Mouse (Mus musculus) liver, embryonic 15.5 days (tissue): Measurements from ENCODE around the gene Slc5a1. TPM values are rescaled to one million over a fixed set of nuclear protein-coding genes. Genes with fewer than 3 reads are reported as not detected.

Experiments
- ATAC-seq: fragments of 200-750 bp; cut with Nextera tagmentation; 2 replicates; pipeline ENCODE4 v1.8.0; 2017; ENCODE audit warnings: moderate number of reproducible peaks, mild to moderate bottlenecking, moderate library complexity; ENCODE audit not compliant: insufficient read depth
- H3K27ac ChIP-seq: fragments of 300-500 bp; sonication (generic); replicated peaks from 2 replicates; pipeline ENCODE4 v1.5.1; 2015; ENCODE audit warnings: mild to moderate bottlenecking, inconsistent platforms
- H3K27me3 ChIP-seq: fragments of 300-500 bp; sonication (generic); 2 replicates; pipeline ENCODE4 v1.6.1; 2015; ENCODE audit warnings: mild to moderate bottlenecking, inconsistent platforms
- H3K36me3 ChIP-seq: fragments of 300-500 bp; sonication (generic); replicated peaks from 2 replicates; pipeline ENCODE4 v1.6.1; 2015; ENCODE audit warnings: moderate library complexity, mild to moderate bottlenecking, inconsistent platforms
- H3K4me1 ChIP-seq: fragments of 300-500 bp; sonication (generic); replicated peaks from 2 replicates; pipeline ENCODE4 v1.6.1; 2015; ENCODE audit warnings: inconsistent platforms
- H3K4me2 ChIP-seq: fragments of 300-500 bp; sonication (generic); 2 replicates; pipeline ENCODE4 v1.6.1; 2015; ENCODE audit warnings: moderate library complexity, mild to moderate bottlenecking, inconsistent platforms
- H3K4me3 ChIP-seq: fragments of 300-500 bp; sonication (generic); replicated peaks from 2 replicates; pipeline ENCODE4 v1.5.1; 2015; ENCODE audit warnings: mild to moderate bottlenecking, inconsistent platforms
- H3K9ac ChIP-seq: fragments of 300-500 bp; sonication (generic); 2 replicates; pipeline ENCODE4 v1.6.1; 2015; ENCODE audit warnings: moderate library complexity, mild to moderate bottlenecking, inconsistent platforms
- H3K9me3 ChIP-seq: fragments of 300-500 bp; sonication (generic); replicated peaks from 2 replicates; pipeline ENCODE4 v1.6.1; 2016; ENCODE audit warnings: inconsistent platforms
- WGBS: fragments of 180-500 bp; shearing (Covaris S2); methylation state at CpG from one replicate; pipeline ENCODE4 v1.1.7; 2015; ENCODE audit warnings: mixed read lengths; ENCODE audit not compliant: insufficient replicate concordance; 5-methylcytosine and 5-hydroxymethylcytosine counted together
- polyA plus RNA-seq: library from polyadenylated mRNA; unstranded; fragments of >200 nt; fragmentation: Nextera tagmentation; extraction: Ambion mirVana; gene quantifications from 2 replicates; pipeline ENCODE4 v1.2.1, GENCODE M21; 2015

Slc5a1 gene
- polyA plus RNA-seq, 1 experiment from 2014 or later, result 0.08 TPM

DNA sequence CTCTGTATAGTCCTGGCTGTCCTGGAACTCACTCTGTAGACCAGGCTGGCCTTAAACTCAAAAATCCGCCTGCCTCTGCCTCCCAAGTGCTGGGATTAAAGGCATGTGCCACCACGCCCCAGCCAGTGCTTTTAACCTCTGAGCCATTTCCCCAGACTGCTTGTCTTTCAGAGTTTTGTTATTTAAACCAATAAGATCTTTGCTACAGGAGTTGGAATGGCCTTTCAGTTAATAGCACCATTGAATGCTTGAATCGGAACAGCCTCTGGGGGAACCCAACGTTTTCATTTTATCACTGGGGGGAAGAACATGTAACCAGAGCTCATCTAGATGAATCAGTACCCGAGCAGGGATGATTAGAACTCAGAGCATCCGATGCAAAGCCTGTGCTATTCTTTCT lies 3.0 kb downstream of the Slc5a1 start:
- no peak for ATAC-seq

DNA sequence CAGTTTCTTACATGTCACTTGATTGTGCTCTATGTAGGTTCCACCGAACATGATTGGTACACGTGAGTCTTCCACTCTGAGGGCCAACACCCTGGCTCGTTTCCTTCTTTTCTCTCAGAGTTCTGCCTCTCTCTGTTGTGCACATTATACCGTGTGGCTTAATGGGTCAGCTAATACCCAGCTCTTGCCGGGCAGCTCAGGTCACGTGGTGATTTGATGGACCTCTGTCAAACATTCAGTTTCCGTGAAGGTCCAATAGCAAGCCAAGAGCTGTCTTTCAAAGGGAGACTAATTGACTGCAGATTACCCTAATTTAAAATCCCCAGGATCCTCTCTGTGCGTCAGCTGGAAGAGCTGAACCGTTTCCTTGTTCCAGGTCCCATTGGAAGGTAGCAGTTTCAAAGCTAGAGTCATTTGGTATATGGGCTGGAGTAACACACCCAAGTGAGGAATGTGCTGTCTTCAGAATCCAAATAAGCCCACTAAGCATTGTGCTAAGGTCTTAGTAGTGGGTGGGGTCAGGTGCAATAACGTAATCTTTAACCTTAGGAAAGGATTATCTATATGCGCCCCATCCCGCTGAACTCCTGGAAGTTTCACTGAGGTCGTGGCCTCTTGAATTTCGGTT lies 3.9 kb downstream of the Slc5a1 start:
- 67% methylated on average over 14 of the region's 14 CpGs for WGBS
- no peak overlapping the region for H3K9ac ChIP-seq
- H3K36me3 ChIP-seq, result no peaks in the 10 kb centered on the region
- H3K4me3 ChIP-seq, result no peak overlapping the region
- no peak overlapping the region for H3K27ac ChIP-seq
- H3K27me3 ChIP-seq, result peaks cover 34% of the 10 kb centered on the region
- H3K4me2 ChIP-seq, result no peak overlapping the region
- ATAC-seq, result no peak
- no peaks in the 10 kb centered on the region for H3K4me1 ChIP-seq
- H3K9me3 ChIP-seq, result no peaks in the 10 kb centered on the region

More for the DNA sequence above, 3.0 kb downstream of the Slc5a1 start:
- Histone ChIP-seq H3K27me3 (peaks cover 41% of the 10 kb centered on the region), H3K9me3 (no peaks in the 10 kb centered on the region), H3K4me3 (no peak overlapping the region), H3K36me3 (no peaks in the 10 kb centered on the region), H3K9ac (no peak overlapping the region), H3K4me1 (no peaks in the 10 kb centered on the region), H3K4me2 (no peak overlapping the region), H3K27ac (no peak overlapping the region)
- 50% methylated on average over 6 of the region's 6 CpGs for WGBS

DNA sequence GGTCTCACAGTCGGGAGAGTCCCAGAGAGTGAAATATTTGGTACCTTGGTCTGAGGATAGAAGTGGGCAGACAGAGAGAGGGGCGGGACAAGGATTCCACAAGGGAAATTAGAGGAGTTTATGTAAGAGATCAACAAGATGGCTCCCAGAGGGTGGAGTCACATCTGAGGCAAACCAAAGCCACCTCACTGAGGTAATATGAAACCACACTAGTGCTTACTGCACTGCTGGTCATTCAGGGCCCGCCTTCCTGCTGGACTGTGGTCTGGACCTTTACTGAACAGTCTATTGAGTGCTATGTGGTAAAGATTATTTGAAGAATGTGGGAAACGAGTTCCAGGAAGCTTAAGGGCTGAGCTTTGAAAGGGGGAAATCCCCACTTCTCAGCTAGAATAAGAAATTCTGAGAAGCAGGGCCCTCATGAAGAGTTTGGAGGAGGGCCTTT lies 17.9 kb downstream of the Slc5a1 start:
- ATAC-seq, result no peak
- H3K4me1 ChIP-seq, result no peaks in the 10 kb centered on the region
- H3K27me3 ChIP-seq, result peaks cover 3% of the 10 kb centered on the region; the same call in 1 of the 2 replicates
- no peak overlapping the region for H3K4me2 ChIP-seq
- WGBS, result 32% methylated on average over 4 of the region's 4 CpGs
- H3K27ac ChIP-seq, result no peak overlapping the region
- H3K36me3 ChIP-seq, result no peaks in the 10 kb centered on the region
- H3K9me3 ChIP-seq, result no peaks in the 10 kb centered on the region
- H3K9ac ChIP-seq, result no peak overlapping the region
- no peak overlapping the region for H3K4me3 ChIP-seq

DNA sequence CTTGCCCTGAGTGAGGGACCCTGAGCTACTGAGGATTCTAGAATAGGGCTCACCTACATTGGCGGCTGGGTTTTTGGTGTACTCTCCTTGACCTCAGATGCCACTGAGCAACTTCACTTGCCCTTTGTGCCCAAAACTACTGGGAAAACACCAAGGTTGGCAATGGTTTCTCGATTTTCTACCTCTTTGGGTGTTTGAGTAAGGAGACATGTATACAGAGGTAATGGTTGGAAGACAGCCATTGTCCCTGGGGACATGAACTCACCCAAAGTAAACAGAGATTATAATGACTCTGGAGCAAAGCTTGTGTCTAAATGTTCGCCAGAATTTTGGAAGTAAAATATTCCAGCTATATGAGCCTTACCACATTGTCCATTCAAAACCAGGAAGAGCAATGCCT lies 19.6 kb downstream of the Slc5a1 start:
- Histone ChIP-seq H3K4me3 (no peak overlapping the region), H3K4me1 (no peaks in the 10 kb centered on the region), H3K36me3 (no peaks in the 10 kb centered on the region), H3K27ac (no peak overlapping the region), H3K9ac (no peak overlapping the region), H3K9me3 (no peaks in the 10 kb centered on the region), H3K27me3 (peaks cover 3% of the 10 kb centered on the region; the same call in 1 of the 2 replicates), H3K4me2 (no peak overlapping the region)
- ATAC-seq, result no peak
- 52% methylated on average over 3 of the region's 3 CpGs for WGBS

DNA sequence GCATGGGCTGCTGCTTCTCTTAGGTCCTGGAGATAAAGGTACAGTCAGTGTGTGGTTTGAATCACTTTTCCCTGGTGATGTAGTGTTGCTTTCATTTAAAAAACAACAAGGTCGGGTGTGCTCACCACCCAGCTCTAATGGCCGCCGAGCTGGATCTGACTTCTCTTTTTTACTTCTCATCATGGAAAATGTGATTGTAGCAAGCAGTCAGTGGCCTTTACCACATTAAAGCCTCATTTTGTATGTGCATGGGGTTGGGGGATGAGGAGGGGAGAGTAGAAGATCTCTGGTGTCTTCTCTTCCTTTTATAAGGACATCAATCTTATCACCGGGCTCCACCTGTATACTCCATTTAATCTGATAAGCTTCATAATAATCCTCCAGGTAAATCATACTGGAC lies 21.3 kb downstream of the Slc5a1 start:
- H3K4me2 ChIP-seq, result no peak overlapping the region
- ATAC-seq, result no peak
- peaks cover 3% of the 10 kb centered on the region; the same call in 1 of the 2 replicates for H3K27me3 ChIP-seq
- WGBS, result 69% methylated on average over 4 of the region's 4 CpGs
- no peak overlapping the region for H3K27ac ChIP-seq
- no peaks in the 10 kb centered on the region for H3K4me1 ChIP-seq
- H3K9me3 ChIP-seq, result no peaks in the 10 kb centered on the region
- H3K4me3 ChIP-seq, result no peak overlapping the region
- no peak overlapping the region for H3K9ac ChIP-seq
- no peaks in the 10 kb centered on the region for H3K36me3 ChIP-seq

DNA sequence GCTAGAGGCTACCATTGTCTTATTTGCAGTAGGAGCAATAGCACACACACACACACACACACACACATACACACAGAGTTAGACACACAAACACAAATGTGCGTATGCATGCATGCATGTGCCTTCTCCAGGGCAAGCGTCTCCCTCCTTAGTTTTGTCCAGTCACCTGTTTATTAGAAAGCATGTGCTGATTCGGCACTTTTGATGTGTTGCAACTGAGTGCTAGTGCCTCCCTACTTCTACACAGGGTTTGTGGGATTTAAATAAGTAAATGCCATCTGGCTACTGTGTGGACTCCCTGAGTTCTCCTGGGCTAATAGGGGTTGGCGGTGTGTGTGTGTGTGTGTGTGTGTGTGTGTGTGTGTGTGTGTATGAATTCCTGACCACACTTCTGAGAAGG lies 30.1 kb downstream of the Slc5a1 start:
- H3K9ac ChIP-seq, result no peak overlapping the region
- H3K4me3 ChIP-seq, result no peak overlapping the region
- ATAC-seq, result no peak
- no peaks in the 10 kb centered on the region for H3K36me3 ChIP-seq
- no peaks in the 10 kb centered on the region for H3K4me1 ChIP-seq
- H3K4me2 ChIP-seq, result no peak overlapping the region
- no peaks in the 10 kb centered on the region for H3K27me3 ChIP-seq
- H3K27ac ChIP-seq, result no peak overlapping the region
- H3K9me3 ChIP-seq, result no peaks in the 10 kb centered on the region
- WGBS, result 70% methylated on average over 4 of the region's 4 CpGs

DNA sequence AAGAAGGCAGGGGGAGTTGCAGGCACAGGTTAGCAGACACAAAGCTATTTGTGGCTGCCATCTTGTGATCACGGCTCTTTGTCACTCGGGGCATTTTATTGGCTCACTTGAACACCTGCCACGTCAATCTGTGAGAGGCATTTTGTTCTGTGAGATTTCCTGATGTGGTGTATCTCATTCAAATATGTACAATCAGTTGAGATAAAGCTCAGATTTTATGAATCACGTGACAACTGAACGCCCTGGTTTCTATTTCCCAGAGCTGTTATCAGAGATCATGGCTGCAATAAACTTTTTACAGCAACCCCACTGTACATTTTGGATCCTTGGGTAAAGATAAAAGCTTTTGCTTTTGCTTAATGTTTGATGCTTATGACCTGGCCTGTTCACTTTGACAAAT lies 31.6 kb downstream of the Slc5a1 start:
- 56% methylated on average over 5 of the region's 5 CpGs for WGBS
- no peak overlapping the region for H3K4me2 ChIP-seq
- ATAC-seq, result no peak
- no peak overlapping the region for H3K4me3 ChIP-seq
- no peaks in the 10 kb centered on the region for H3K36me3 ChIP-seq
- H3K27me3 ChIP-seq, result no peaks in the 10 kb centered on the region
- no peaks in the 10 kb centered on the region for H3K4me1 ChIP-seq
- H3K9me3 ChIP-seq, result no peaks in the 10 kb centered on the region
- H3K9ac ChIP-seq, result no peak overlapping the region
- no peak overlapping the region for H3K27ac ChIP-seq

DNA sequence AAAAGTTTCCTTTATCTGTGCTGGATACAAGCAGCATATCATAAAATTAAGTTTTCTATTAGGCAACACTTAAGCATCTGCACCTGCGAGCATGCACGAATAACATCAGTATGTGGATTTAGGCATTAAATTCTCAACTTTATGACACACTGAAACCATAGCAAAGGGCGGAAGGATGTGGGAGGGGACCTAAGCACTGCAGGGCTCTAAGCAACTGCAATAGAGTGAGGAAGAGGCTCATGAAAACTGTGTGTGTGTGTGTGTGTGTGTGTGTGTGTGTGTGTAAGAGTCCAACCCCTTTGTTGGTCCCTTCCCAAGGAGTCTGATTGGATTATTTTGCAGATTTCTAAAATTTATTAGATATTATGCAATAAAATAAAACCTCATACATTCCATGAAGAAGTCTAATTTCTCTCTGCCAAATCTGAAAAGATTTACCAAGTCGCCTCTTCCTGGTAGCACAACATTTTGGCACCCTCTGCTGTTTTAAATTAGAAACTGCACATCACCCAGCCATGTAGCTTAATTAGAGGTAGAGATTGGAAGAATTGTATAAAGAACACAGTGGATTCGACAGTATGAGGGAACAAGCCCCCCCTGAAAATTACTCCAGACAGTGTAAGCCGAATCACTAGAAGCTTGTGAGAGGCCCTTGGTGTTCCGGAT lies 38.9 kb downstream of the Slc5a1 start:
- Histone ChIP-seq H3K4me2 (no peak overlapping the region), H3K36me3 (no peaks in the 10 kb centered on the region), H3K4me3 (no peak overlapping the region), H3K27me3 (peaks cover 19% of the 10 kb centered on the region), H3K4me1 (no peaks in the 10 kb centered on the region), H3K9me3 (no peaks in the 10 kb centered on the region), H3K27ac (no peak overlapping the region), H3K9ac (no peak overlapping the region)
- 27% methylated on average over 7 of the region's 7 CpGs for WGBS
- no peak for ATAC-seq

DNA sequence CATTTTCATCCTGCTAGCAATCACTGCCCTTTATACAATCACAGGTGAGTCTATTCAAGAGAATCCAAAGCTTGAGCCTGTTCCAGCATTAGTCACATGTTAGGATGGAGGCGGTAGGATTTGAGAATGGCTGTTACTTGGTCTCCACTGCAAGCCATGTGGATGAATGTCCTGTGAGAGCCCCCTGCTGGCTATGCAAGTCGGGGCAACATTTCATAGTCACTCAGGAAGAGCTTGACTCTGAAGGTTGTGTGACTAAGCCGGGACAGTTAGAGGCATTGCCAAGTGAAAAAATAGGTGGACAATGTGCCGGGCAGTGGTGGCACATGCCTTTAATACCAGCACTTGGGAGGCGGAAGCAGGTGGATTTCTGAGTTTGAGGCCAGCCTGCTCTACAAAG lies 40.0 kb downstream of the Slc5a1 start:
- Histone ChIP-seq H3K4me3 (no peak overlapping the region), H3K9ac (no peak overlapping the region), H3K27me3 (peaks cover 19% of the 10 kb centered on the region), H3K27ac (no peak overlapping the region), H3K4me1 (no peaks in the 10 kb centered on the region), H3K36me3 (no peaks in the 10 kb centered on the region), H3K4me2 (no peak overlapping the region), H3K9me3 (no peaks in the 10 kb centered on the region)
- ATAC-seq, result no peak
- WGBS, result 33% methylated on average over 5 of the region's 5 CpGs

DNA sequence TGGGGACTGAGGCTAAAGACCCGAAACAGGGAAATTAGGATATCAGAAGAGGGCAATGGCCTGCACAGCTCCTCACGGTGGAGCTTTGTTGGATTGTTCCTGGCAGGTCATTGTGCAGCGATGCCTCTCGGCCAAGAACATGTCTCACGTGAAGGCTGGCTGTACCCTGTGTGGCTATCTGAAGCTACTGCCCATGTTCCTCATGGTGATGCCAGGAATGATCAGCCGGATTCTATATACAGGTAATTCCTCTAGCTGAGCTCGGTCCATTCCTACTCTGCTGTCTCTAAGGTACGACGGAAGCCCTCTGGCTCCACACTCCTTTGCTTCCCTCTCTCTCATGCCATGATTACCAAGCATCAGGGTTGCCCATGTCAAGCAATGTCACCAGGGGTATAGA lies 42.8 kb downstream of the Slc5a1 start:
- Histone ChIP-seq H3K9me3 (no peaks in the 10 kb centered on the region), H3K9ac (no peak overlapping the region), H3K4me3 (no peak overlapping the region), H3K27me3 (peaks cover 14% of the 10 kb centered on the region), H3K4me2 (no peak overlapping the region), H3K36me3 (no peaks in the 10 kb centered on the region), H3K4me1 (no peaks in the 10 kb centered on the region), H3K27ac (no peak overlapping the region)
- no peak for ATAC-seq
- WGBS, result 63% methylated on average over 9 of the region's 9 CpGs

DNA sequence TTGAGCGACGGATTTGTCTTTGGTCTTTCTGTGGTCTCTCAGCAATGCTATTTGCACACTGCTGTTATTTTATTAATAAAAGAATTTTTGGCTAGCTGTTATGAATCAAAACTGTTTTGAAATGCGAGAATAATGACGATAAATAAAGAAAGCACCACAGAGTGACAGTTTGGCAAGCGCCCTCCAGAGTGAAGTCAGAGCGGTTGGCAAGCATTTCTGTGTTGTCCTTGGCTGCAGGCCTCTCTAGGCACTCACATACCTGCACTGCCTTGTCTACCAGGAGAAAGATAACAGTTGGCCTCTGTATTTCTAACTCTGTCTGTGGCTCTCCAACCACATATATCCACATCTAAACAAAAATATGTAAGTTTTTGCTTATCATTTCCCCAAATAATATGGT lies 43.7 kb downstream of the Slc5a1 start:
- no peaks in the 10 kb centered on the region for H3K4me1 ChIP-seq
- H3K27ac ChIP-seq, result no peak overlapping the region
- H3K9ac ChIP-seq, result no peak overlapping the region
- H3K9me3 ChIP-seq, result no peaks in the 10 kb centered on the region
- no peaks in the 10 kb centered on the region for H3K36me3 ChIP-seq
- H3K4me2 ChIP-seq, result no peak overlapping the region
- WGBS, result 60% methylated on average over 6 of the region's 6 CpGs
- ATAC-seq, result no peak
- peaks cover 7% of the 10 kb centered on the region; the same call in 1 of the 2 replicates for H3K27me3 ChIP-seq
- H3K4me3 ChIP-seq, result no peak overlapping the region
